In genomic region chr7:138215177-138215830, GRCm38 (mm10) we compare ENCODE assay signal across 11 mouse cellular contexts.
DNase-seq lines count a peak whose midpoint lies in the region; ATAC-seq and TF ChIP-seq lines count a peak whose summit lies in the region.
"Had no signal": no experiment of that assay in that cellular context is flagged by ENCODE, and none has a peak within 500 bp of the region (broad histone marks: within the 10 kb centered on the region; RNA-seq: fewer than 3 reads in every experiment).

No protein-coding gene starts in this region.

- DNase-seq in intestine, embryonic 14.5 days (ENCODE audit: low spot score) = peak; percentile 55
- DNase-seq in stomach, postnatal 0 days (ENCODE audit: low spot score) = no peak
- peak; percentile 20 for DNase-seq in hindlimb bud, embryonic 11.5 days (ENCODE audit: extremely low spot score, low read depth, low spot score)
- no peak for DNase-seq in thymus, postnatal 25 days
- no peak for DNase-seq in lung, postnatal 10 days
- DNase-seq: gastrocnemius, postnatal 14 days had no signal

- no peak overlapping the region for H3K4me3 ChIP-seq in intestine, embryonic 14.5 days (ENCODE audit: low read depth, low read length)
- H3K4me3 ChIP-seq in intestine, postnatal 0 days (ENCODE audit: low read depth, low read length) = no peak overlapping the region
- no peak overlapping the region for H3K4me3 ChIP-seq in stomach, embryonic 14.5 days (ENCODE audit: low read depth, low read length)
- H3K4me3 ChIP-seq in stomach, postnatal 0 days (ENCODE audit: low read depth, low read length) = no peak overlapping the region
- H3K4me3 ChIP-seq: stomach, embryonic 15.5 days had no signal

- no peak overlapping the region; the same call in 1 of the 2 replicates for H3K4me2 ChIP-seq in intestine, embryonic 14.5 days (ENCODE audit: low read length)
- H3K4me2 ChIP-seq in intestine, postnatal 0 days (replicated peaks; ENCODE audit: low read depth) = no peak overlapping the region
- H3K4me2 ChIP-seq in stomach, embryonic 14.5 days (replicated peaks; ENCODE audit: low read depth, low read length) = no peak overlapping the region
- H3K4me2 ChIP-seq in stomach, postnatal 0 days (replicated peaks; ENCODE audit: low read depth) = no peak overlapping the region
- H3K4me2 ChIP-seq: stomach, embryonic 15.5 days had no signal

- peak; percentile 77 for ATAC-seq in intestine, embryonic 14.5 days (replicated peaks; ENCODE audit: low FRiP score, low TSS enrichment, low read depth)
- ATAC-seq in intestine, postnatal 0 days = no peak
- peak; percentile 47; the same call in 1 of the 2 replicates for ATAC-seq in stomach, embryonic 14.5 days (ENCODE audit: insufficient number of reproducible peaks, insufficient read depth, low FRiP score, low read depth)
- no peak for ATAC-seq in stomach, postnatal 0 days (ENCODE audit: low FRiP score, low TSS enrichment)
- no peak for ATAC-seq in megakaryocyte-erythroid progenitor cell, adult 5-6 weeks (replicated peaks; ENCODE audit: low FRiP score, low TSS enrichment, poor library complexity, severe bottlenecking)
- ATAC-seq: inflammation-experienced regulatory T-cells, adult 6 months had no signal

- no peak overlapping the region for H3K27ac ChIP-seq in intestine, embryonic 14.5 days (ENCODE audit: low read depth)
- H3K27ac ChIP-seq in intestine, postnatal 0 days (ENCODE audit: low read depth, low read length) = no peak overlapping the region
- H3K27ac ChIP-seq in stomach, embryonic 14.5 days (ENCODE audit: low read length) = no peak overlapping the region
- H3K27ac ChIP-seq in stomach, postnatal 0 days (replicated peaks) = no peak overlapping the region
- H3K27ac ChIP-seq: stomach, embryonic 15.5 days had no signal

- no peaks in the 10 kb centered on the region for H3K36me3 ChIP-seq in intestine, embryonic 14.5 days (ENCODE audit: control insufficient read depth, insufficient read depth, low read length)
- no peaks in the 10 kb centered on the region for H3K36me3 ChIP-seq in intestine, postnatal 0 days (ENCODE audit: control insufficient read depth, insufficient read depth)
- no peaks in the 10 kb centered on the region for H3K36me3 ChIP-seq in stomach, embryonic 14.5 days (ENCODE audit: control insufficient read depth, insufficient read depth, low read length)
- H3K36me3 ChIP-seq in stomach, postnatal 0 days (ENCODE audit: control insufficient read depth, insufficient read depth, low read length) = no peaks in the 10 kb centered on the region
- H3K36me3 ChIP-seq: stomach, embryonic 15.5 days had no signal

- H3K9me3 ChIP-seq in intestine, embryonic 14.5 days (ENCODE audit: control insufficient read depth, low read length) = no peaks in the 10 kb centered on the region
- no peaks in the 10 kb centered on the region for H3K9me3 ChIP-seq in intestine, postnatal 0 days (ENCODE audit: control insufficient read depth)
- no peaks in the 10 kb centered on the region for H3K9me3 ChIP-seq in stomach, embryonic 14.5 days (ENCODE audit: control insufficient read depth, low read depth, low read length)
- no peaks in the 10 kb centered on the region for H3K9me3 ChIP-seq in stomach, postnatal 0 days (ENCODE audit: control insufficient read depth, low read length)
- H3K9me3 ChIP-seq: stomach, embryonic 15.5 days had no signal

- no peak for TF ChIP-seq EP300 in stomach, postnatal 0 days (optimal IDR thresholded peaks at IDR 0.05)

- TF ChIP-seq CTCF in intestine, postnatal 0 days (IDR thresholded peaks at IDR 0.05; ENCODE audit: low read depth) = no peak
- no peak for TF ChIP-seq CTCF in stomach, postnatal 0 days (IDR thresholded peaks at IDR 0.05; ENCODE audit: low read depth)

- H3K27me3 ChIP-seq in intestine, embryonic 14.5 days (replicated peaks; ENCODE audit: control insufficient read depth, insufficient read depth, low read length) = no peaks in the 10 kb centered on the region
- H3K27me3 ChIP-seq in intestine, postnatal 0 days (replicated peaks; ENCODE audit: control insufficient read depth, insufficient read depth, low read length) = no peaks in the 10 kb centered on the region
- no peaks in the 10 kb centered on the region for H3K27me3 ChIP-seq in stomach, embryonic 14.5 days (ENCODE audit: control insufficient read depth, insufficient read depth, low read length)
- no peaks in the 10 kb centered on the region for H3K27me3 ChIP-seq in stomach, postnatal 0 days (ENCODE audit: control insufficient read depth, insufficient read depth, low read length)
- H3K27me3 ChIP-seq: stomach, embryonic 15.5 days had no signal

- H3K9ac ChIP-seq in intestine, embryonic 14.5 days (ENCODE audit: low read length) = no peak overlapping the region
- H3K9ac ChIP-seq in intestine, postnatal 0 days (ENCODE audit: low read depth, low read length) = no peak overlapping the region
- H3K9ac ChIP-seq in stomach, embryonic 14.5 days (replicated peaks; ENCODE audit: low read depth, low read length) = no peak overlapping the region
- H3K9ac ChIP-seq in stomach, postnatal 0 days (ENCODE audit: low read length) = no peak overlapping the region
- H3K9ac ChIP-seq: stomach, embryonic 15.5 days had no signal

- H3K4me1 ChIP-seq in intestine, embryonic 14.5 days (replicated peaks; ENCODE audit: control insufficient read depth, insufficient read depth, low read length) = peaks cover 8% of the 10 kb centered on the region; the same call in 1 of the 2 replicates
- H3K4me1 ChIP-seq in intestine, postnatal 0 days (replicated peaks; ENCODE audit: control insufficient read depth, insufficient read depth, low read length) = no peaks in the 10 kb centered on the region
- no peaks in the 10 kb centered on the region for H3K4me1 ChIP-seq in stomach, embryonic 14.5 days (ENCODE audit: control insufficient read depth, insufficient read depth, low read length)
- no peaks in the 10 kb centered on the region for H3K4me1 ChIP-seq in stomach, postnatal 0 days (replicated peaks; ENCODE audit: control insufficient read depth, insufficient read depth)
- H3K4me1 ChIP-seq: stomach, embryonic 15.5 days had no signal

- WGBS in intestine, embryonic 14.5 days = 15% methylated on average over 15 of the region's 15 CpGs
- WGBS in intestine, postnatal 0 days = 17% methylated on average over 15 of the region's 15 CpGs
- 28% methylated on average over 15 of the region's 15 CpGs for WGBS in stomach, embryonic 14.5 days
- 38% methylated on average over 15 of the region's 15 CpGs for WGBS in stomach, postnatal 0 days

Comparison
In these comparisons a context has a peak if more than half of its experiments do, and no peak if none do; other contexts are left out.
1. ATAC-seq: peak in intestine, embryonic 14.5 days (single experiment) and stomach, embryonic 14.5 days (single experiment); none in intestine, postnatal 0 days (single experiment), stomach, postnatal 0 days (single experiment) and megakaryocyte-erythroid progenitor cell, adult 5-6 weeks (single experiment).
2. DNase-seq: peak in intestine, embryonic 14.5 days (single experiment) and hindlimb bud, embryonic 11.5 days (single experiment); none in stomach, postnatal 0 days (single experiment), thymus, postnatal 25 days (single experiment) and lung, postnatal 10 days (single experiment).